Mouse (Mus musculus): Measurements from ENCODE around the gene Snrnp70.
"Not testable (repeated sequence)": the region's sequence is repeated elsewhere in the genome, so short reads cannot be mapped to it uniquely, and the experiment has no call there.

Snrnp70 gene

GRCm38 (mm10) chr7:45409497-45410163 lies 14.1 kb upstream of the Snrnp70 start:
- no peak for DNase-seq (ENCODE audit: extremely low spot score, low read depth, low spot score)

GRCm38 (mm10) chr7:45408949-45409348 lies 13.4 kb upstream of the Snrnp70 start:
- no peak for DNase-seq (ENCODE audit: extremely low spot score, low read depth, low spot score)

- no peak for DNase-seq (ENCODE audit: extremely low spot score, low read depth, low spot score)
Measured at GRCm38 (mm10) chr7:45408351-45408750, 12.8 kb upstream of the Snrnp70 start.

- no peak for DNase-seq (ENCODE audit: extremely low spot score, low read depth, low spot score)
Measured at GRCm38 (mm10) chr7:45407836-45408235, 12.3 kb upstream of the Snrnp70 start.

- DNase-seq (ENCODE audit: extremely low spot score, low read depth, low spot score): no peak
Measured at GRCm38 (mm10) chr7:45406157-45407156, 10.9 kb upstream of the Snrnp70 start.

- DNase-seq (ENCODE audit: extremely low spot score, low read depth, low spot score): no peak
Measured at GRCm38 (mm10) chr7:45405091-45406075, 9.8 kb upstream of the Snrnp70 start, which contains the start of gene Kcna7. TSS of gene Kcna7 (plus strand) at chr7:45405653.

- DNase-seq (ENCODE audit: extremely low spot score, low read depth, low spot score): no peak
Measured at GRCm38 (mm10) chr7:45403532-45404261, 8.2 kb upstream of the Snrnp70 start.

GRCm38 (mm10) chr7:45401521-45402085 lies 6.1 kb upstream of the Snrnp70 start:
- DNase-seq (ENCODE audit: extremely low spot score, low read depth, low spot score): no peak

GRCm38 (mm10) chr7:45396787-45397186 lies 1.2 kb upstream of the Snrnp70 start:
- no peak for DNase-seq (ENCODE audit: extremely low spot score, low read depth, low spot score)

GRCm38 (mm10) chr7:45396337-45396775 lies 814 bp upstream of the Snrnp70 start:
- not testable (repeated sequence) for DNase-seq (ENCODE audit: extremely low spot score, low read depth, low spot score)

GRCm38 (mm10) chr7:45395129-45395541 lies 407 bp downstream of the Snrnp70 start:
- peak; percentile 58 for DNase-seq (ENCODE audit: extremely low spot score, low read depth, low spot score)

- no peak for DNase-seq (ENCODE audit: extremely low spot score, low read depth, low spot score)
Measured at GRCm38 (mm10) chr7:45386077-45386476, 9.5 kb downstream of the Snrnp70 start.

GRCm38 (mm10) chr7:45376057-45376456 lies 19.5 kb downstream of the Snrnp70 start:
- no peak for DNase-seq (ENCODE audit: extremely low spot score, low read depth, low spot score)

- DNase-seq (ENCODE audit: extremely low spot score, low read depth, low spot score): no peak
Measured at GRCm38 (mm10) chr7:45374620-45375019, 20.9 kb downstream of the Snrnp70 start.

- no peak for DNase-seq (ENCODE audit: extremely low spot score, low read depth, low spot score)
Measured at GRCm38 (mm10) chr7:45372371-45372770, 23.2 kb downstream of the Snrnp70 start.

GRCm38 (mm10) chr7:45370475-45371311 lies 24.8 kb downstream of the Snrnp70 start, which contains the start of gene Lin7b:
TSS of gene Lin7b (minus strand) at chr7:45370583.
- peak; percentile 49 for DNase-seq (ENCODE audit: extremely low spot score, low read depth, low spot score)

- DNase-seq (ENCODE audit: extremely low spot score, low read depth, low spot score): no peak
Measured at GRCm38 (mm10) chr7:45369836-45370474, 25.6 kb downstream of the Snrnp70 start.
